Mouse (Mus musculus) bone marrow macrophage, adult 2 months (primary cell): ENCODE measurements around the gene Ctsj.
"Not testable (repeated sequence)": the region's sequence is repeated elsewhere in the genome, so short reads cannot be mapped to it uniquely, and the experiment has no call there.

Source experiments
- CTCF ChIP-seq: IDR thresholded peaks from 2 replicates; pipeline ENCODE4 v1.5.1; 2012; ENCODE audit warnings: low read depth, mild to moderate bottlenecking, low read length, moderate library complexity
- POLR2A ChIP-seq: IDR thresholded peaks from 2 replicates; pipeline ENCODE4 v1.6.1; 2012; ENCODE audit warnings: mild to moderate bottlenecking, low read depth, low read length, borderline replicate concordance

DNA sequence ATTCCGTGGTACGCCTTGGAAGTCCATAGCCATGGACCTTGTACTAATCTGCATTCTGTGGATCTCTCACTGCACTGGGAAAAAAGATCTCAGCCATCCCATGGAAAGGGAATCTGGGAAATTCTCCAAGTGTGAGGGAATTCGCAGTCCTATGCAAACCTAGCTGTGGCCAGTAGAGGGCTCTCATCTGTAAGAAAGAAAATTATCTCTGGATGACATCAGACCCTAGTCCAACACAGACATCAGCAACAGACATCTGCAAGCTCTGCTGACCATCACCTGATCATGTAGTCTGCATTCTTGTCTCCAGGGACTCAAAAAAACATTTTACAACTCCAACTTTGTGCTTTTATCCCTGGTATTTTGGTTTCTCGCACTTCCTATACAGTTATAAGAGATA, 33.4 kb downstream of the Ctsj start:
- not testable (repeated sequence) for TF ChIP-seq CTCF, POLR2A
